Mouse (Mus musculus) MEL-GATA-1-ER (cell line): ENCODE results near the gene Tecpr2.
A peak's percentile ranks its signal among the peaks of the same experiment; 100 is the strongest.

ENCODE experiments used
- DNase-seq: peaks from one replicate; pipeline ENCODE4 v3.0.0-alpha.2; 2012; ENCODE audit warnings: low read depth; ENCODE audit errors: extremely low read depth

Gene Tecpr2

DNA sequence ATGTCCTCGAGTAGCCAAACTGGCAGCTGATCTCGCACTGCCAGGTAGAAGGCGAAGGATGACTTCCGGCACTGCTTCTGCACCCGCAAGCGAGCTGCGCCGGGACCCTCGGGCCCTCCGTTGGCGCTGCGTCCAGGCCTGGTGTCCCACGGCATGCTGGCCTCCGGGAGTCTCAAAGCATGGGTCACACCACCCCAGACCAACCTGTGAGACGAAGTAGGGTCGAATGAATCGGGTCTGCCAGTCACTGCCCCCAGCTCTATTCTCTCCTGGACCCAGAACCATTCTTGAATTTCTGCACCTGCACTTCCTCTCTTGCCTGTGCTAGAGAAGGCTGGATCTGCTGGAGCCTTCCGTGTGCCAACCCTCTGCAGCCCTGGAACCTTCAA lies 88.3 kb downstream of the Tecpr2 start:
- no peak for DNase-seq

GRCm38 (mm10) chr12:110977896-110978606 lies 89.0 kb downstream of the Tecpr2 start:
- no peak for DNase-seq

GRCm38 (mm10) chr12:110978607-110979406 lies 89.7 kb downstream of the Tecpr2 start, which contains the start of gene Ankrd9:
Ankrd9 (minus strand) TSS chr12:110979040.
- DNase-seq: peak; percentile 83

DNA sequence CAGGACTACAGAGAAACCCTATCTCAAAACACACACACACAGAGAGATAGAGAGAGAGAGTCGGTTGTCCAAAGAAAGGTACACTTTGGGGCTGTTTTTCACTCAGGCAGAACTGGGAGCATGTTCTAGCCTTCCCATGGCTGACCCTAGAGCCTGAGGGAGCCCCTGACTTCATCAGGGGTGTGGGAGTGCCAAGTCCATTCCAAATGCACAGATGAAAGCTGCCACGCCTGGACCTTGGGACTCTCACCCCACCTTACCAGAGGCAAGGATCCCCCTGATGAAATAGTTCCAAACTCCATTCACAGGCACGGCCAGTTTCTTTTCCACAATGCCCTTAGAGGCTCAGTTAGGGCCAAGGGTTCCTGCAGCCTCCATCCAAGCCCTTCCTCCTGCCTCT lies 90.7 kb downstream of the Tecpr2 start:
- DNase-seq: no peak

DNA sequence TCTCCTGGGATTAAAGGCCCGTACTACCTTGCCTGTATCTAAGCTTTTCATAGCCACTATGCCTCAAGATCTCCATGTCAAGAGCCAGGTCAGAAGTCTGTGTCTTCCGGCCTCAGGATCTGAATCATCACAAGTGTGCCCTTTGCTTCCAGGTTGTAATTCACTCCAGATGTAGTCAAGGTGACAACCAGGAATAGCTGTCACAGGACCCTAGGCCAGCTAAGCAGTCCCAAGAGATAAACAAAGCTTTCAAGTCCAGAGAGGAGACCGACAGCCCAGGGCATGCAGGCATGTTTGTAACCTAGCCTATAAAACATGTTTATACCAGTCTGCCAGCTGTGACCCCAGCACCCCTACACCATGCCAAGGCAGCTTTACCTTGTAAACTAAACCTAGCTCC lies 92.7 kb downstream of the Tecpr2 start:
- no peak for DNase-seq

- DNase-seq: no peak
Observed at GRCm38 (mm10) chr12:110983083-110983482, 94.0 kb downstream of the Tecpr2 start.

DNA sequence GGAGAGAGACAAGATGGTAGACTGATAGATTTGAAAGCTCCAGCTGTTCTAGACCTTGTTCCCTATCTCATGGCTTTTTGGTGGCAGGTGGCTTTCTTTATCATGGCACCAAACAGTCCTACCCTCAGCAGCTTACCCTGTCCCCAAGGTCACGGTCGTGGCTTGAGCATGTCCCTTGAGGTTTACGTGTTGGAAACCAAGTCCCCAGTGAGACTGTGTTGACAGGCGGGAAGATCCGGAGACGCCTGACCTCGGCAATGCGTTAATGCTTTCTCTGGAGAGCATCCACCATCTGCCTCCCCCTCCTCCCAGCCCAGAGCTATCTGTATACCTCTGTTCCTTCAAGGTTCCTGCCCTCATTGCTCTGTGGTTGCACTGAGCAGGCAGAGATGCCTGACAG lies 94.7 kb downstream of the Tecpr2 start:
- DNase-seq: no peak

- DNase-seq: no peak
Observed at GRCm38 (mm10) chr12:110984598-110984997, 95.5 kb downstream of the Tecpr2 start.

- no peak for DNase-seq
Observed at GRCm38 (mm10) chr12:110985141-110985540, 96.1 kb downstream of the Tecpr2 start.

DNA sequence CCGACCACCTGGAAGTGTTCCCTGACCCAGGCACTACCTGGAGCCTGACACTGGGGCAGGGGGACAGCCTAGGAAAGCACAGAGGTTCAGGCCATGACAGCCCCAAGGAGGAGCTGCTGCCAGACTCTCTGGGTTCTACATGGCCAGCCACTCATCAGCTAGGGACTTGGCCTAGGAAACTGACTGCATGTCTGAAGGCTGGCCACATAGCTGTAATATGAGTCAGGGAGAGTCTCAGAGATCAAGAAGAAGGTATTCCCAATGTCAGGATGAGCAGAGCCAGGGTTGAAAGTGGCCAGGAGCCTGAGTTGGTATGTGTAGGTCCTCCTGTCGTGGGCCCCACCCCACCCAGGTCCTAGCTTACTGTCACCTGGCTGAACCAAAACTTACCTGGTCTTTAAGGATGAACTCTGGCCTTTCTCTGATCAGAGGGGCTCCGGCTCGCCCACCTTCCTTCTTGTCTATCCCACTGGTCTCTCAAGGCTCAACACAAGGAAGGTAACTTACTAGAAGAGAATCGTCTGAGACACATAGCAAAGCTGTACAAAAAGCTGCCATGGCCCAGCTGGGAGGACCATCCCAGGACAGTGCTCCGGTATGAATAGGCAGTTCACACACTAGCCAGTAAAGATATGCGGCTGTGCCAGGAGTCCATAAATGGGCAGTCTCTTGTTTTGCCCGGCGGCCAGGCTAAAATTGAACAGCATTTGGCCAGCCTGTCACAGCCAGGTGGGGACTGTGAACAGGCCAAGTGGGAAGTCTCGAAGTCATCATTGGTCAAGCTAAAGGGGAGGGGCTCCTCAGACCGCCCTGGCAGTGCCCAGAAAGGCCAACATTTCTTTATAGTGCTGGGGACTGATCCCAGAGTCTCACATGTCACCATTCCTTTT lies 97.7 kb downstream of the Tecpr2 start:
- DNase-seq: no peak

GRCm38 (mm10) chr12:110989409-110989808 lies 100.3 kb downstream of the Tecpr2 start:
- DNase-seq: no peak

DNA sequence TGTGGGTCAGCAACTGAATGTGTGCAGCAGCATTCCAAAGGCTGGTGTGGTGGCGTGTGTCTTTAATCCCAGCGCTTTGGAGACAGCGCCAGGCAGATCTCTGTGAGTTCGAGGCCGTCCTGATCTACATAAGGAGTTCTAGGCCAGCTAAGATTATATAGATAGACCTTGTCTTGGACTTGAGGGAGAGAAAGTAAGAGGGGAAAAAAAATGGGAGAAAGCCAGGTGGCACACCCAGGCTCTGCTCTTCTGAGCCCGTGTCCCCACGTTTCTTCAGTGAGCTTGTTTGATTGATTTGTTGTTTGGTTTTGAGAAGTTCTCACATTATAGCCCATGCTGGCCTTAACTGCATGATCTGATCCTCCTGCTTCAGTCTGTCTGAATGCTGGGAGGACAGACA lies 101.4 kb downstream of the Tecpr2 start:
- DNase-seq: no peak

DNA sequence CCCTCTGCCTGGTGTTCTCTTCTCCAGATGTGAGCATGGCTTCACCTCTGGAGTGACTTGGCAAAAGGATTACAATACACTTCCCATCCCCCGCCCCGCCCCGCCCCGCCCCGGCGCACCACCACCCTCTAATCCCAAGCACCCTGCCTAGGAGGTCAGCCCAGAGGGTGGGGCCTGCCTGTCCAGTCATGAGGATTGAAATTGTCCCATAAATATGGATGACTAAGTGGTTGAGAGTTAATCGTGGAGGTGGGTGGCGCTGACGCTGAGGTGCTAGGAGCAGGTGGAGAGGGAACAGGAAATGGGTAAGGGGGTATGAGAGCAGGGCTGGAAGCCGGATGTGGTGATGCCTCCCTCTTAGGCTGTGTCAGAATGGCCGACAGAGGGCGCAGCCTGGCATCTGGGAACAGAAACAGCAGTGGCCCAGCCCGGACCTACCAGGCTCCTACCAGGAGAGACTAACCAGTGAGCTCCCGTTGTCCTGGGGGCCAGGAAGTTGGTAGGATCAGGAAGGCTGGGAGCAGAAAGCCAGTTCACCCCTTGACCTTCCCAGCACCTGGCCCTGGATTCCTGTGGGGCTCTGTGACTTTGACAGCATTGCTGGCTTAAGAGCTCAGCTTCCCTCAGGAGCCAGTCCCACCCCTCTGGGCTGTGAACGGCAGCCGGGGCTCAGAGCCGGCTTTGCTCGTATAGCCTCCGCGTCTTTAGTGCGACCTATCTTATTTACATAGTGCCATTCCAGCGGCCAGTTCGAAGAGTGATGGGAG lies 102.5 kb downstream of the Tecpr2 start:
- DNase-seq: peak; percentile 87

GRCm38 (mm10) chr12:110992128-110992553 lies 103.1 kb downstream of the Tecpr2 start:
- DNase-seq: peak; percentile 87

- DNase-seq: no peak
Observed at GRCm38 (mm10) chr12:110992771-110993170, 103.7 kb downstream of the Tecpr2 start.

GRCm38 (mm10) chr12:110993226-110993625 lies 104.2 kb downstream of the Tecpr2 start:
- no peak for DNase-seq

DNA sequence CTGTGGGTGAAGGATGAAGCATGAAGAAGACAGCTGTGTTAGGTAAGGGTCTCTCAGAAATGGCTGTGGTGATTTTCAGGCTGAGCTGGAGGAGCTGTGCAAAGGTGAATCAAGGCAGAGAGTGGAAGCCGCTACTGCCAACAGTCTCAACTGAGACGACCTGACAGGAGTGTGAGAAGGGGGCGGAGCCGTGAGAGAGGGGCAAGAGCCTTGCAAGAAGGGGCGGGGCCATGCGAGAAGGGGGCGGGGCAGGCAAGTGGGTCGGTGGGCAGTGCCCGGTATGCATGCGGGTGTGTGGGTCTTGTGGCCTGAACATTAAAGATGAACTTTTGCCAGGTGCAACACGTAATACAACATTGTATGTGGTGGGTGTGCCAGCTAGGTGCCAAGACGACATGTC lies 105.6 kb downstream of the Tecpr2 start:
- DNase-seq: no peak

DNA sequence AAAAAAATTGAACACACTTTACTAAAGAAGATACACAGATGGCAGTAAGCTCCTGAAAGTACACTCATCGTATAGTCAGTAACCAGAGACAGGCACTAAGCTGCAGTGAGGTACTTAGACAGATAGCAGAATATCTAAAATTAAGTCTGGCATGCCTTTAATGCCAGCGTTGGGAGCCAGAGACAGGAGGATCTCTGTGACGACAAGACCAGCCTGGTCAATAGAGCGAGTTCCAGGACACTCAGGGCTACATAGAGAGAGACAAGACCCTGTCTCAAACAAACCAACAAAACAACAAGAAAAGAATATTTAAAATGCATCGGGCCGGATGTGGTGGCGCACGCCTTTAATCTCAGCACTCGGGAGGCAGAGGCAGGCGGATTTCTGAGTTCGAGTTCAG lies 109.0 kb downstream of the Tecpr2 start:
- DNase-seq: no peak

- DNase-seq: no peak
Observed at GRCm38 (mm10) chr12:110999820-111000219, 110.8 kb downstream of the Tecpr2 start.

DNA sequence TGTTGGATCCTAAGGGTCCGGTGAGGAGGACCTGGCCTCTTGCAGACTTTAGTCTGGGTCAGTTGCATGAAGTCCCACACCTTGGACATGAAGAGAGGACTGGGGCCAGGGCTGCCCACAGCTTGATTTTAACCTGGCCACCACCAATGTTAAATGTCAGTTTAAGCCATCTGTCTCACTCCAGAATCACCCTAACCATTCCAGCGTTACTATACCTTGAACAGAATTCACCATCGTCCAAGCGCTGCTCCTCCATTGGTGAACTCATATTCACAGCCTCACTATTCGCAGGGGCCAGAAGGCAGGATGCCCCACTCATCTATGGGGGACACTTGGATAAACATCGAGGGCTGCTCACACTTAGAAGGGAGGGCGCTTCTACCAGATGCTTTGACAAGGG lies 111.9 kb downstream of the Tecpr2 start:
- no peak for DNase-seq

GRCm38 (mm10) chr12:111004142-111004541 lies 115.1 kb downstream of the Tecpr2 start:
- no peak for DNase-seq
